ENCODE assay signal across 16 mouse cellular contexts in the genomic region with DNA sequence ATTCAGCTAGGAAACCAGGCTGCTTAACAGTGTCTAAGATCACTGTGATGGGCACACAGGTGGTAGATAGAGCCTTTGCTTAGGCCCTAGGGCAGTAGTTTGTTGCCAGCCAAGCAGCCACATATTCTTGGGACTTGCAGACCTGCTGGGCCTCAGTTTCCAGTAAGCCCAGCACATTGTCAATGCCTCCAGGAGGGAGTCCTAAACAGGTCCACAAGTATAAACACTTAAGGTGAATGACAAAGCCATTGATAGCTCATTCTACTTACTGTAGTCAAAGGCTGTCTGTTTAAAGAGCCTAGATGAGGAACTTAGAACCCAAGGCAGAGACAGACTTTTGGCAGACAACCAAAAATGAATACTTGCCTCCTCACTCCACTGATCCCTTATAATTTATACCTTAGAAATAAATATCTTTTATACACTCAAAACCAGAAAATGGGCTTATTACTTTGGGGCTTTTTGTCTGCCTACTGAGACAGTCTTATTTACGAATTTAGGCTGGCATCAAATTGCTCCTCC. TPM values are rescaled to one million over a fixed set of nuclear protein-coding genes. Genes with fewer than 3 reads are reported as not detected.
A peak's percentile ranks its signal among the peaks of the same experiment; 100 is the strongest.
DNase-seq lines count a peak whose midpoint lies in the region; ATAC-seq lines count a peak whose summit lies in the region.
"Had no signal": no experiment of that assay in that cellular context is flagged by ENCODE, and none has a peak within 500 bp of the region (broad histone marks: within the 10 kb centered on the region; RNA-seq: fewer than 3 reads in every experiment).

No protein-coding gene starts in this region.

- ATAC-seq in common myeloid progenitor, adult 5-6 weeks (replicated peaks; ENCODE audit: low read depth, poor library complexity, severe bottlenecking) = peak; percentile 22; the same call in 1 of the 2 replicates
- ATAC-seq: activated CD4-positive, CD25-positive, alpha-beta regulatory T cell, adult 4 months; hindbrain, postnatal 0 days had no signal

- peak; percentile 49 for DNase-seq in 416B (ENCODE audit: low read depth)
- peak; percentile 45 for DNase-seq in ES-CJ7 (ENCODE audit: low read depth, low spot score)
- peak; percentile 67 for DNase-seq in R1 (ENCODE audit: low read depth, low spot score)
- DNase-seq in kidney, adult 18-20 months = no peak
- DNase-seq in thymus, postnatal 36 days = no peak
- DNase-seq: adrenal gland, postnatal 14 days; cerebellum, adult 2 months; cerebellum, postnatal 10 days; embryo, embryonic 11 days; gastrocnemius, postnatal 36 days; heart, adult 2 months; heart, postnatal 14 days; kidney, adult 11 months had no signal

RNA-seq across cellular contexts. Expression of a gene that starts 34.8 kb away (rescaled TPM):
- 22.6 and 30.6 TPM in 2 replicates for total RNA-seq in common myeloid progenitor, adult 5-6 weeks (2017)

RNA-seq across cellular contexts. Expression of a gene that starts 35.7 kb away (rescaled TPM):
- 72.2 and 76.2 TPM in 2 replicates for total RNA-seq in common myeloid progenitor, adult 5-6 weeks (2017)

Comparison
In these comparisons a context has a peak if more than half of its experiments do, and no peak if none do; other contexts are left out.
1. DNase-seq: peak in 416B (single experiment), ES-CJ7 (single experiment) and R1 (single experiment); none in kidney, adult 18-20 months (single experiment) and thymus, postnatal 36 days (0 of 2).